Mouse (Mus musculus) cerebellum, adult 8-10 months (tissue): ENCODE results near the gene Slc17a7.
"Not testable (repeated sequence)": the region's sequence is repeated elsewhere in the genome, so short reads cannot be mapped to it uniquely, and the experiment has no call there.

Source experiments
- DNase-seq: peaks from one replicate; pipeline ENCODE4 v3.0.0; 2022

Slc17a7 gene

DNA sequence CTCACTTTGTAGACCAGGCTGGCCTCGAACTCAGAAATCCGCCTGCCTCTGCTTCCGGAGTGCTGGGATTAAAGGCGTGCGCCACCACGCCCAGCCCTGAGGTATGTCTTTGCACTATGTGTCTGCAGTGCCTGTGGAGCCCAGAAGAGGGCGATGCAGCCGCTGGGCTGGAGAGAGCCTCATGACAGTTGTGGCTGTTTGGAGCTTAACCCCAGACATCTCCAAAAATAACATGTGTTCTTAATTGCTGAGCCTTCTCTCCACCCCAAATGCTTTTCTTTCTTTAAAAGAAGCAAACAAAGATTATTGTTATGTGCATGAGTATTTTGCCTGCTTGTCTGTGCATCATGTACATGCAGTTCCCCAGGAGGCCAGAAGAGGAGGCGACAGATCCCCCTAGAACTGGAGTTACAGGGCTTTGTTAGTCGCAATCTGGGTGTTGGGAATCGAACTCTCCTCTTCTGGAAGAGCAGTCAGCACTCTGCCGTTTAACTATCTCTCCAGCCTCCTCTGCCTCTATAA lies 8.7 kb upstream of the Slc17a7 start:
- peak; percentile 71 for DNase-seq

DNA sequence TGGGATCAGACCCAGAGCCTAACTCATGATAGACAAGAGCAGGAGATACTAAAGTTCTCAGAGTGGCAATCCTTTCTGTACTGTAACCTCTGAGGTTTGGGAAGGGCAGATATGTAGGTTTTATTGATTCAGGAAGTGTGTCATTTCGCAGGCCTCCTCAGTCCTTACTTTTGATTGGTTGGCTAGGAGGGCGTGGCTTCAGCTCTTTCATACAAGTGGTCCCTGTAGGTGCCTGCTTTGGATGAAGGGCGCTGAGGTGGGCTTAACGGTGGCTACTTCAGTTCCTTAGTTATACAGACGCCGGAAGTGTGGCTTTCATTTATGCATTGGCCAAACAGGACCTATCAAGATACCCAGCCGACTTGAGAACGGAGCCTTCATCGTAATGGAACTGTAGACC lies 8.2 kb upstream of the Slc17a7 start:
- no peak for DNase-seq

DNA sequence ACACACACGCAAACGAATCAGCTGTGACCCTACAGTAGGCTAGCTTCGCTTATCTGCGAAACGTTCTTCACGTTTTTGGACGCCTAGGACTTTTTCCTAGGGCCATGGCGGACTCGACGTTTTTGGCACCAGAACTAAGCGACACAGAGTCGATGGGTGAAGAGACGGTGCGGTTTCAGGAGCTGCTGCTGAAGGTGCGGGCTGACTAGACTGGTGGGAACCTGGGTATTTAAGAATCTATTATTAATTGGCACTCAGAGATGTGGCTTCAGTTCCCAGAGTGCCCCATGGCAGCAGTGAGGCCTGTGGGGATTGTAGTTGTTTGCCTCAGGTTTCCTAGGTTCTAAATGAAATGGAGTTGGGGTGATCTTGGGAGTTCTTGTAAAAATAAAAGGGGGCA lies 7.5 kb upstream of the Slc17a7 start:
- DNase-seq, result no peak

DNA sequence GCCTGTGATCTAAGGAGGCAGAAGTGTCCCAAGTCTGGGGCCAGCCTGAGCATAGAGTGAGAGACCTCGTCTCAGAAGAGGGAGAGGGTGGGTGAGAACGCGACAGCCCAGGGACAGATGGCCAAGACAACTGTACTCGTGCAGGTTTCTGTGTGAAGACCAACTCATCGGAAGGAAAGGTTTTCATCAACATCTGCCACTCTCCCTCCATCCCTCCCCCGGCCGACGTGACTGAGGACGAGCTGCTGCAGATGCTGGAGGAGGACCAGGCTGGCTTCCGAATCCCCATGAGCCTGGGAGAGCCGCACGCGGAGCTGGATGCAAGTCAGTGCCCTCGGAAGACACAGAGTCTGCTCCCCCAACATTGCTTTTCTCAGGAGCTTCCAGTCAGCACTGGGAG lies 6.3 kb upstream of the Slc17a7 start:
- no peak for DNase-seq

DNA sequence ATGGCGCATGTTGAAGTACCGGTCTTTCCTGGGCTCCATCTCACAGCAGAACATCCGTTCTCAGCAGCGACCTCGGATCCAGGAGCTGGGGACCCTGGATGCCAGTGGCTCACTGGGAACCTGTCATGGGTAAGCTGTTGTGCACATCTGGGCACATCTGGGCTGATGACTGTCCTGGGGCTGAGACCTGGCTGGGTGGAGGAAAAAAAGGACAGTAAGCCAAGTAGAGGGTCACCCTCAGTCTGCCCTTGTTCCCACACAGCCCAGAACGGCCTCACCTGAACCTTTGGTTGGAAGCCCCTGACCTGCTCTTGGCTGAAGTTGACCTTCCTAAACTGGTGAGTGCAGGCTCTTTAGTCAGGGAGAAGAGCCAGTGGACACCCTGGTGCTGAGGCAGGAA lies 4.8 kb upstream of the Slc17a7 start:
- DNase-seq, result no peak

DNA sequence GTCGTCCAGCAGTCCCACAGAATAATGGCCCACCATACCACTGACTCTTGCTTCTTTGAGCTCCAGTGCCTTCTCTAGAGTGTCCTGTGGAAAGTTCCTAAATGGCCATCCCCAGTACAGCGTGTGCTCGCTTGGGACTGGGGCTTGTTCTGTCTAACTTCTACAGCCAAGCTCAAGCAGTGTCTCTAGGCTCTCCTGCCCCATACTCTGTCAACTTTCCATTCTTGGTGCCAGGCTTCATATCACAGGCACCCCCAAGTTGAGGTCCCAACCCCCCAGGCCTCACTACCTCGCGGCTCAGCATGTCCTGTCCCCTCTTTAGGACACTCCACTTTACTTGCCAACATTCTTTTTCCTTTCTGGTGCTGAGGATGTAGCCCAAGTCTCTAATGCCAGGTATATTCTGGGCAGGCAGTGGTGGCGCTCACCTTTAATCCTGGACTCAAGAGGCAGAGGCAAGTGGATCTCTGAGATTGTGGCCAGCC lies 3.4 kb upstream of the Slc17a7 start:
- DNase-seq, result no peak

DNA sequence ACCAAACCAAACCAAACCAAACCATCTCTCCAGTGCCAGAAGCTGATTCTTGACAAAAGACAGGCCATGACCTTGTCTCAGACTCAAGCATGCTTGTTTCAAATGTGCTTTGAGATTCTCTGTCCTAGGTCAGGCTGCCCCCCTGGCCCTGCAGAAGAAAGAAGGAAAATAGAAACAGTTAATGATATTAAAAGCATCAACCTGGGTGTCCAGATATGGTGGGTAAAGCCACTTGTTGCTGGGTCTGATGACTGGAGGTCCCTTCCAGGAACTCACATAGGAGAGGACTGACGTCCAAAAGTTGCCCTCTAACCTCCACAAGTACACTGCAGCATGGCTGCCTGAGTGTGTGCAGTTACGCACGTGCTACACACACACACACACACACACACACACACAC lies 2.9 kb upstream of the Slc17a7 start:
- DNase-seq, result no peak

DNA sequence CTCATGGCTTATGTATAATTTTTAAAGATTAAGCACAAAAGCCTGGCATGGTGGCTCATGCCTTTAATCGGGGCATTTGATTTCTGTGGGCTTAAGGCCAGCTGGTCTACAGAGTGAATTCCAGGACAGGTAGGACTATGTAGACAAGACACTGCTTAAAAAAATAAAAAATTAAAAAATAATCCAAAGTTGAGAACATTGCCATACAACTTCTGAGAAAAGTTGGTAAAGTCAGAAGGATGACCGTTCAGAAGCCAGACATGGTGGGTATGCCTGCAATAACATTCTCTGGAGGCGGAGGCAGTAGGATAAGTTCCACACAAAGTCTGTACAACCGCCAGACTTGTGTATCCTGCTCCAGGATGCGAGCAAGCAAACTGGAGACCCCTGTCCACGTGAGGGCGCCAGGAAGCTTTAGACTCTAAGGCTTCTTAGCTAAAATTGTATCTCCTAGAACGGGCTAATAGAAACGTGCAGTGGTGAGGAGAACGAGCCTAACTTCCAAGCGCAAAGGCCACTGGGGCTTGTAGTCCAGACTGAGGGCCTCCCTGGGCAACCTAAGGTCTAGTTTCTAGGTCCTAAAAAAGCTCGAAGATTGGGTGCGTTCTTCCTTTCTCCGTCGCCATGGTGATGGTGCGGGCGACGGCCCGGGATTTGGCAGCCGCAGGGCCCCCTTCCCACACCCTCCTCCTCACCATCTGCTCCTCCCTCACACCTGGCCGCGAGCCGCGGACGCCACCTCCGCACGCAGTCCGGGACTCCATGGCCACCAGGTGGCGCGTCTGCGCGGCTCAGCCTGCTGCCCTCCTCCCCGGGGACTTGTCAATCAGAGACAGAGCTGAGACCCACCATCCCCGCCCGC lies 1.9 kb upstream of the Slc17a7 start:
- DNase-seq, result peak; percentile 99

DNA sequence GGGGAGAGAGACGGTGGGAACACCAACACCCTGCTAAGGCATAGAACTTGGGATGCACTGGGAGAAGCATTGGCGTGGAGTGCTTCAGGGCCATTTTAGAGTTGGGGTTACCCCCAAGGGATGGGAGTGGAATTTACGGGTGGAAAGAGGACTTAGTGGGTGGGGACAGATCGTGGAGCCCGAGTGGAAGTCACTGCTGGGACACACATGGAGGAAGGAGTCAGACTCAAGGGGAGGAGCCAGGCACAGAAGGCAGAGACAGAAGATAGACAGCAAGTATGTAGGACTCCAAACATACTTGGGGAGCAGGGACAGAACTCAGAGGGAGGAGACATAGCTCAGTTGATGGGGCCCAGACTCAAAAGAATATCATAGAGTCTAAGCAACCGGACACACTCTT lies 1.2 kb upstream of the Slc17a7 start:
- DNase-seq, result no peak

DNA sequence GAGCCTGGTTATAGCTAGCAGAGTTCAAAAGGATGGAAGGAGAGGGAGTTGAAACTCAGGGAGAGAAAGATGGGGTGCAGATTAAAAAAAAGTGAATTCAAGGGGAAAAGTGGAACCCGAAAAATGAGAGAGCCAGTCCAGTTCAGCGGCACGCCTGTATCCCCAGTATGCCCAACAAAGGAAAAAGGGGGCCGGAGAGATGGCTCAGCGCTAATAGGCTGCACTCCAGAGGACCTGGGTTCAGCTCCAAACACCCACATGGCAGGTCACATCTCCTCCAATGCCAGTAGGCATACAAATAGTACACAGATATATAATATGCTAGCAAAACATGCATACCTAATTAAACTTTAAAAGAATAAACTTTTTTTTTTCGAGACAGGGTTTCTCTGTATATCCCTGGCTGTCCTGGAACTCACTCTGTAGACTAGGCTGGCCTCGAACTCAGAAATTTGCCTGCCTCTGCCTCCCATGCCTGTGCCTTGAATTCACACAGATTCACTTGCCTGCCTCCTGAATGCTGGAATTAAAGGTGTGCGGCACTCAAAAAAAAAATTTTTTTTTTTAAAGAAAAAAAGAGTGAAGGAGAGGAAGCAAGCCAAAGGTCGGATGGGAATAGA lies 643 bp upstream of the Slc17a7 start:
- DNase-seq, result no peak

DNA sequence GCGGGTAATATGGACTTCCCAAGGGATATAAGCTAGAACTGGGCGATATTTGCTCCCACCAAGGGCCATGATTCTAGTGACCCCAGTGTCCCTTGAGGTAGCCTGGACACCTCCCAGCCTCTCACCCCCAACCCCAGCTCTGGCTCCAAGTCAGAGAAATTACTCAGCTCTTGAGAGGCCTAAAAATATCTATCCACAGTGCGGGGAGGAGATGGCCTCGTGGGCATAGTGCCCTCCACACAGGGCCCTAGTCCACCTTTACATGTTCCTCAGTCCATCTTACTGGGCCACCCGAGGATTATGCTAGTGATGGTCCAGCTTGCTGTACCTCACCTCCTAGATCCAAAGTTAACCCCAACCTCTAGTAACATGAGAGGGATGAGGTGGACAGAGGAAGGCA lies 1.1 kb downstream of the Slc17a7 start:
- peak; percentile 67 for DNase-seq

DNA sequence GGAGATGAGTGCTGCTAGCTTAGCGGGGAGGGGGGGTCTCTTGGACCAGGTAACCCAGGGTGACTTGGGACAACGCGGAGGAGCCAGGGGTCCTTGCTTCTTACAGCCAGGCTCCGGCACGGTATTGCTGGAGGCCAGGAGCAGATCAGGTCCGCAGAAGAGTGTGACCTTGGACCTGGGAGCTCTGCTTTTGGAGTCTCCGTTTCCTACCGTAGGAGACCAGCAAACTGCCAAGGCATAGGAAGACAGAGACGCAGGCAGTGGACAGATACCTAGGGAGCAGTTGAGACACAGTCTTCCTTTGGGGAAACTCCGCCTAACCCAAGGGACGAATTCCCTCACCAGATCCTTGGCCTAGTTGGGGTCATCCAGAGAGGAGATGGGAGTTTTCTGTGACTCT lies 2.0 kb downstream of the Slc17a7 start:
- no peak for DNase-seq

DNA sequence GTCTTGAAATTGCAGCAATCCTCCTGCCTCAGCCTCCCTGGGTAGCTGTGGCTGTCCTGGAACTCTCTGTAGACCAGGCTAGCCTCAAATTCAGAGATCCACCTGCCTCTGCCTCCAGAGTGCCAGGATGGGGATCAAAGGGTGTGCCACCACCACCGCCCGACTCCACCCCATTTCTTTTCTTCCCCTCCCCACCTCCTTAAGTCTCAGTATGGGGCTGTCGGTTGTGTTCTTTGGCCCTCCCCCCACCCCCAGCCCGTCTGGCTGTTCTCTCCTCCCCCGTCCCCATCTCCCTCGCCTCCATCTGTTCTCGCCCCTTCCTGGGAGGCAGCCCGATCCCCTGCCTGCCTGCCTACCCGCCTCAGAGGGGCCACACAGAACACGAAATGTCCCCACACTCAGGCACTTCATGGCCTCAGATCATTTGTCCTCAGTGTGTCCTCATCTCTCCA lies 3.2 kb downstream of the Slc17a7 start:
- peak; percentile 66 for DNase-seq

DNA sequence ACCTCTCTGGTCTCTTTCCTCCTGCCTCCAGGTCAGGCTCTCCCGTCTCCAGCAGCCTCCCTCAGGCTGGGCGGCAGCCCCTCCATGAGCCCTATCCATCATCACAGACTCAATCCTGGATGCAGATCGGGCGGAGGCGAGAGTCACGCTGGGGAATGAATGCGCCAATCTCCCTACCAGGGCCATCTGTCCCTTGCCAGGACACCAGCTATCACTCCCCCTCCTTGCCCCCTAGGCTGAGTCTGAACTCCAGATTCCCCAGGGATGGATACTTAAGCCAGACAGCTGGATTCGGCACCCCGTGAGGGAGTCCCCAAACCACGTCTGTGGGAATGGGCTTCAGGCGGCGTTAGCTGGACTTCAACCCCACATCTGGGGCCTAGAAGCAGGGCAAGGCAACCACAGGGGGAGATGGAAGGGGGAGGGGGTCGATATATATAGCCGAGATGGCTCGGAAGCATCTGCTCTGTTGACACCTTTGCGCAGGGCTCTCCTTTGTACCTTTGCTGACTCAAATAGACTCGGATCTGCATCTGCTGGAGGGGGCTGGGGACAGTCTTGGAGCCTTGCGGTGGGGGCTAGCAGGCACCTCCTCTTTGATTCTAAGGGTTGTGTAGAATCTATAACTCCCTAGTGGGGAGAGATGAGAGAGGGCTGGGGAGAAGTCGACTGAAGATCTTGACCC lies 4.2 kb downstream of the Slc17a7 start:
- peak; percentile 80 for DNase-seq

DNA sequence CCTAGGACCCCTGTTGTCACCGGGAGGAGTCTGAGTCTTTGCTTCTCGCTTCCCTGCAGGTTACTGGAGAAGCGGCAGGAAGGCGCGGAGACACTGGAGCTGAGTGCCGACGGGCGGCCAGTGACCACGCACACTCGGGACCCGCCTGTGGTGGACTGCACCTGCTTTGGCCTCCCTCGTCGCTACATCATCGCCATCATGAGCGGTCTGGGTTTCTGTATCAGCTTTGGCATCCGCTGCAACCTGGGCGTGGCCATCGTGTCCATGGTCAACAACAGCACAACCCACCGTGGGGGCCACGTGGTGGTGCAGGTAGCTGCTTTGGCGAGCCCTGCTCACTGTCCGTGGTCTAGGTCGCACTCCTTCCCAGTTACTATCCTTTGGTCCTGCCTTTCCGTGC lies 4.9 kb downstream of the Slc17a7 start:
- DNase-seq, result peak; percentile 65

DNA sequence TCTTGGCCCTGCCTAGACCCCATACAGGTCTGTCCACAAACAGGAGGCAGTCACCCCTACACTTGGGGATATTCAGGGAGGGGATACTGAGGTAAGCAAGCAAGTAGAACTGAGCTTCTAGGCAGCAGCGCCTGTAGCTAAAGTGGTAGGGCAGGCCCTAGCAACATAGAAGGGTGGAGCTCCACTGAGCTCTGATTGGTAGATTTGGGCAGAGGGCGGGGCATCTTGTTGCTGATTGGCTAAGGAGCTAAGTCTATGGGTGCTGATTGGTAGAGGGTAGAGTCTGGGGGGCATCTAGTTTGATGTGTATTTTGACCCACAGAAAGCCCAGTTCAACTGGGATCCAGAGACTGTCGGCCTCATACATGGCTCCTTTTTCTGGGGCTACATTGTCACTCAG lies 5.7 kb downstream of the Slc17a7 start:
- DNase-seq, result peak; percentile 64

DNA sequence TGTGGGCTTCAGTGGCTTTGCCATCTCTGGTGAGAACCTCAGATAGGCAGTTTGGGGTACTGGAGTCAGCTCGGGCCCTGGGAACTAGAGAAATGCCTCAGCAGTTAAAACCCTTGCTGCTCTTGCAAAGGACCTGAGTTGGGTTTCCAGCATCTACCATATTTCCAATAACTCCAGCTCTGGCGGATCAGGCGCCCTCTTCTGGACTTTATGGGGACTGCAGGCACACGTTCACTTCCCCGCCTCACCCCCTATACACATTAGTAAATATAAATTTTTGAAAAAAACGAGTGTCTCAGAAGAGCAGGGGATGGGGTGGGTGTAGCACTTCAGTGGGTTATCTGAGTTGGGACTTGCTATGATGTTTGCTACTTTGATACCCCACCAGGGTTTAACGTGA lies 9.2 kb downstream of the Slc17a7 start:
- DNase-seq, result no peak

DNA sequence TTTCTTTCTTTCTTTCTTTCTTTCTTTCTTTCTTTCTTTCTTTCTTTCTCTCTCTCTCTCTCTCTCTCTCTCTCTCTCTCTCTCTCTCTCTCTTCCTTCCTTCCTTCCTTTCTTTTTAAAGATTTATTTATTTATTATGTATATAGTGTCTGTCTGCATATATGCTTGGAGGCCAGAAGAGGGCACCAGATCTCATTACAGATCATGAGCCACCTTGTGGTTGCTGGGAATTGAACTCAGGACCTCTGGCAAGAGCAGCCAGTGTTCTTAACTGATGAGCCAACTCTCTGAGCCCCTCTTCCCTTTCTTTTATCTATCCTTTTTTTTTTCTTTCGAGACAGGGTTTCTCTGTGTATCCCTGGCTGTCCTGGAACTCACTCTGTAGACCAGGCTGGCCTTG lies 10.0 kb downstream of the Slc17a7 start:
- not testable (repeated sequence) for DNase-seq

DNA sequence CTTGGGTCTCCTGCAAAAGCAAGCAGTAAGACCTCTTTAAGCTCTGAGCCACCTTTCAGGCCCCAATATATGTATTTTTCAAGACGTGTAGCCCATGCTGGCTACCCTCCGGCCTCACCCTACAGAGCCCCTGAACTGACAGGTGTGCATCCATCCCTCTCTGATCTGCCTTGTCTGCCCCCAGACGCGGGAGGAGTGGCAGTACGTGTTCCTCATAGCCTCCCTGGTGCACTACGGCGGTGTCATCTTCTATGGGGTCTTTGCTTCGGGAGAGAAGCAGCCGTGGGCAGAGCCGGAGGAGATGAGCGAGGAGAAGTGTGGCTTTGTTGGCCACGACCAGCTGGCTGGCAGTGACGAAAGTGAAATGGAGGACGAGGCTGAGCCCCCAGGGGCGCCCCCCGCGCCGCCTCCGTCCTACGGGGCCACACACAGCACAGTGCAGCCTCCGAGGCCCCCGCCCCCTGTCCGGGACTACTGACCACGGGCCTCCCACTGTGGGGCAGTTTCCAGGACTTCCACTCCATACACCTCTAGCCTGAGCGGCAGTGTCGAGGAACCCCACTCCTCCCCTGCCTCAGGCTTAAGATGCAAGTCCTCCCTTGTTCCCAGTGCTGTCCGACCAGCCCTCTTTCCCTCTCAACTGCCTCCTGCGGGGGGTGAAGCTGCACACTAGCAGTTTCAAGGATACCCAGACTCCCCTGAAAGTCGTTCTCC lies 11.0 kb downstream of the Slc17a7 start:
- DNase-seq, result no peak

DNA sequence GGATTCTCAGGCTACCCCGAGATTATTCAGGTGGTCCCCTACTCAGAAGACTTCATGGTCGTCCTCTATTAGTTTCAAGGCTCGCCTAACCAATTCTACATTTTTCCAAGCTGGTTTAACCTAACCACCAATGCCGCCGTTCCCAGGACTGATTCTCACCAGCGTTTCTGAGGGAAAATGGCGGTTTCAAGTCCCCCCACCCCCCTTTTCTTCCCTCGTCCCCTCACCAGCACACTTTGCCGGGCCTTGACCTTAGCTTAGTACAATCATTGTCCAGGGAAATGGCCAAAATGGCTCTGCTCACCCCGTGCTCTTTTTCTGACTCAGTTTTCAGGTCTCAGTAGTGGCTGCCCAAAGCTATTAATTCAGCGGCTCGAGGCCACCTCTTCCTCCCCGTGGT lies 11.6 kb downstream of the Slc17a7 start:
- DNase-seq, result no peak

DNA sequence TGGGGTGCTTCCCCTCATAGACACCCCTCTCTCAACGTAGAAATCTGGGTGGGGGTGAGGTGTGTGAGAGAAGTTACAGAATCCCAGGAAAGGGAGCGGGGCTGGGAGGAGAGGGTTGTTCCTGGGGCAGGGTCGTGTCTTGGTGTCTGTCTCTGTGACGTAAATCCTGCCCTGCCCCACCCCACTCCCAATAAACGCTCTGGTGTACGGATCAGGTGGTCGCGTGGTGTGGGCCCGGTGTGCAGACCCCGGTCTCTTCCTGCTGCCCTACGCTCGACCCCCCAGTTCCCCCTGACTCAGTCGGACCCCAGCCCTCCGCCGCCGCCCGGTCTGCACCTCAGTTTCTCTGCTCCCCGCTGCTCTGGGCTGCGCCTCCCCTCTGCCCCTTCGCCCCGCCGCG lies 12.2 kb downstream of the Slc17a7 start:
- no peak for DNase-seq

DNA sequence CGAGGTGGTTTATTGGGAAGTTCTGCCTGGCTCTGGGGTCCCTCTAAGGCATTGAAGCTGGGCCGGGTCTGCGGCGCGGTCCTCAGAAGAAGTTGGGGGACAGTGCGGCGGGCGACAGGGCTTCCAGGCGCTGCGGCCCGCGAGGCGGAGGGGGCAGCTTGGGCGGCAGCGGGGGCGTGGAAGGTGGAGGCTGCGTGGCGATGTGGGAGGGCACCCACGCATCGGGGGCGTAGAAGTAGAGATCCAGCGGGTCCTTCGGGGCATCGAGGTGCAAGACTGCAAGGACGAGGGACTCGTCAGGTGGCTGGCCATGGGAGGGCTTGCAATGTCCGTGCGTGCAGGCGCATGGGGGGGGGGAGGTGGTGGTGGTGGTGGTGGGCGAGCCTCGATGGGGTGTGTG lies 12.6 kb downstream of the Slc17a7 start:
- no peak for DNase-seq

DNA sequence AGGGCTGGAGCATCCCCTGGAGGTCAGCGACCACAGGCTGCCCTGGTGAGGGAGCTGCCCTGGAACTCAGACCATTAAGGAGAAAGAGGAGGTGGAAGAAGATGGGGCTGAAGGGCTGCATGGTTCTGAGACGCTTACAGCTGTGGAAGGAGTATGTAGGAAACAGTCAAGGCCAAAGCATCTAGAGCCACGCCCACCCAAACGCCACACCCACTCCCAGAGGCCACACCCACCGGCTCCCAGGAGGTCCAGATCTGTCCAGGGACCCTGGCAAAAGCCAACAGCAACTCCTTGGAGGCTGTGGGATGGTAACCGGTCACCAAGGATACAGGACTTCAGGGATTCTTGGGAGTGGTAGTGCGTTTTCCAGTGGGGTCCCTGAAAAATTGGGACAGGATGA lies 14.8 kb downstream of the Slc17a7 start:
- DNase-seq, result no peak
